Comparison of ENCODE assay signal across 21 mouse cellular contexts in genomic region chr9:111178971-111179370, GRCm38 (mm10).
"Had no signal": no experiment of that assay in that cellular context is flagged by ENCODE, and none has a peak within 500 bp of the region (broad histone marks: within the 10 kb centered on the region; RNA-seq: fewer than 3 reads in every experiment).

No protein-coding gene starts in this region.

- H3K9ac ChIP-seq: forebrain, postnatal 0 days; heart, embryonic 12.5 days; hindbrain, embryonic 13.5 days; hindbrain, embryonic 15.5 days; limb, embryonic 13.5 days; limb, embryonic 15.5 days; liver, embryonic 12.5 days; liver, embryonic 14.5 days had no signal

- H3K4me2 ChIP-seq: heart, embryonic 12.5 days; hindbrain, embryonic 13.5 days; hindbrain, embryonic 15.5 days; limb, embryonic 13.5 days; limb, embryonic 15.5 days; liver, embryonic 12.5 days had no signal

- H3K27me3 ChIP-seq: heart, embryonic 12.5 days; hindbrain, embryonic 13.5 days; hindbrain, embryonic 15.5 days; limb, embryonic 13.5 days; limb, embryonic 15.5 days; liver, embryonic 12.5 days had no signal

- ATAC-seq: forebrain, postnatal 0 days; hindbrain, postnatal 0 days; intestine, embryonic 16.5 days; liver, embryonic 12.5 days had no signal

- H3K4me1 ChIP-seq: heart, embryonic 10.5 days; limb, embryonic 13.5 days; limb, embryonic 15.5 days had no signal

- H3K27ac ChIP-seq: heart, embryonic 10.5 days; hindbrain, embryonic 13.5 days; hindbrain, embryonic 15.5 days; hindbrain, postnatal 0 days; limb, embryonic 13.5 days; limb, embryonic 15.5 days; liver, embryonic 12.5 days; liver, embryonic 14.5 days had no signal

- H3K4me3 ChIP-seq: heart, embryonic 10.5 days; heart, embryonic 12.5 days; hindbrain, embryonic 13.5 days; hindbrain, embryonic 15.5 days; limb, embryonic 13.5 days; limb, embryonic 15.5 days; liver, embryonic 12.5 days had no signal

- H3K36me3 ChIP-seq: hindbrain, embryonic 15.5 days; limb, embryonic 13.5 days had no signal

- H3K9me3 ChIP-seq: heart, embryonic 10.5 days; heart, embryonic 12.5 days; hindbrain, embryonic 13.5 days; hindbrain, embryonic 15.5 days; limb, embryonic 13.5 days; limb, embryonic 15.5 days; liver, embryonic 12.5 days had no signal

- DNase-seq: forebrain, postnatal 0 days; gastrocnemius, postnatal 14 days; gastrocnemius, postnatal 36 days; heart, adult 18-20 months; heart, postnatal 10 days; kidney, adult 11 months; kidney, adult 9 months; kidney, postnatal 36 days; layer of hippocampus, adult 9-11 months; layer of hippocampus, postnatal 36 days; left cerebral cortex, postnatal 4 days had no signal
